Mouse (Mus musculus) midbrain, postnatal 0 days (tissue): ENCODE results near the gene Ntrk3. TPM values are rescaled to one million over a fixed set of nuclear protein-coding genes. Genes with fewer than 3 reads are reported as not detected.

Source experiments
- ATAC-seq: fragments of 200-750 bp; cut with Nextera tagmentation; 2 replicates; pipeline ENCODE4 v1.8.0; 2017; ENCODE audit warnings: moderate number of reproducible peaks, mild to moderate bottlenecking, moderate TSS enrichment, moderate library complexity; ENCODE audit not compliant: low FRiP score
- DNase-seq: peaks from one replicate; pipeline ENCODE4 v3.0.0-alpha.2; 2015; ENCODE audit warnings: low spot score
- H3K27ac ChIP-seq: fragments of 300-500 bp; sonication (generic); 2 replicates; pipeline ENCODE4 v1.5.1; 2014; ENCODE audit warnings: low read depth, mild to moderate bottlenecking, low read length, mixed read lengths
- H3K27me3 ChIP-seq: fragments of 300-500 bp; sonication (generic); 2 replicates; pipeline ENCODE4 v1.6.1; 2014; ENCODE audit warnings: low read length, control low read depth, mixed read lengths; ENCODE audit not compliant: insufficient read depth
- H3K36me3 ChIP-seq: fragments of 300-500 bp; sonication (generic); 2 replicates; pipeline ENCODE4 v1.6.1; 2014; ENCODE audit warnings: low read length, control low read depth, mixed read lengths; ENCODE audit not compliant: insufficient read depth
- H3K4me1 ChIP-seq: fragments of 300-500 bp; sonication (generic); 2 replicates; pipeline ENCODE4 v1.6.1; 2014; ENCODE audit warnings: mild to moderate bottlenecking, control low read depth, antibody characterized with exemption, low read length, mixed read lengths; ENCODE audit not compliant: insufficient read depth
- H3K4me2 ChIP-seq: fragments of 300-500 bp; sonication (generic); 2 replicates; pipeline ENCODE4 v1.6.1; 2014; ENCODE audit warnings: low read depth, mild to moderate bottlenecking, low read length, mixed read lengths; ENCODE audit not compliant: poor library complexity, severe bottlenecking
- H3K4me3 ChIP-seq: fragments of 300-500 bp; sonication (generic); 2 replicates; pipeline ENCODE4 v1.5.1; 2014; ENCODE audit warnings: low read depth, mild to moderate bottlenecking, low read length, moderate library complexity
- H3K9ac ChIP-seq: fragments of 300-500 bp; sonication (generic); replicated peaks from 2 replicates; pipeline ENCODE4 v1.6.1; 2014; ENCODE audit warnings: mild to moderate bottlenecking, low read length, moderate library complexity, mixed read lengths; ENCODE audit not compliant: poor library complexity, severe bottlenecking
- H3K9me3 ChIP-seq: fragments of 300-500 bp; sonication (generic); 2 replicates; pipeline ENCODE4 v1.6.1; 2016; ENCODE audit warnings: low read length, control low read depth
- CTCF ChIP-seq: IDR thresholded peaks from 2 replicates; pipeline ENCODE4 v1.5.1; 2016; ENCODE audit warnings: antibody characterized with exemption, mild to moderate bottlenecking
- WGBS: fragments of 180-500 bp; shearing (Covaris S2); extraction: QIAGEN DNeasy Blood & Tissue Kit; methylation state at CpG from one replicate; pipeline ENCODE4 v1.1.7; 2014; 5-methylcytosine and 5-hydroxymethylcytosine counted together
- polyA plus RNA-seq: library from polyadenylated mRNA; unstranded; fragments of >200 nt; fragmentation: Nextera tagmentation; extraction: Ambion mirVana; gene quantifications from 2 replicates; pipeline ENCODE4 v1.2.1, GENCODE M21; 2015
- total RNA-seq: library from RNA; depleted of rRNA; stranded (reverse); fragments of >200 nt; gene quantifications from 2 replicates; pipeline ENCODE4 v1.2.3, GENCODE M21; 2014

The Ntrk3 gene
- total and polyA plus RNA-seq, 2 experiments from 2014 or later: 26.0 to 101 TPM

- no peaks in the 10 kb centered on the region for H3K36me3 ChIP-seq
- 85% methylated on average over 7 of the region's 7 CpGs for WGBS
- DNase-seq (no peak), ATAC-seq (no peak)
- no peak overlapping the region for H3K27ac ChIP-seq
- no peak overlapping the region for H3K9ac ChIP-seq
- H3K4me2 ChIP-seq: no peak overlapping the region
- H3K9me3 ChIP-seq: no peaks in the 10 kb centered on the region
- no peaks in the 10 kb centered on the region for H3K4me1 ChIP-seq
- H3K27me3 ChIP-seq: no peaks in the 10 kb centered on the region
- no peak overlapping the region for H3K4me3 ChIP-seq
- no peak for TF ChIP-seq CTCF
These were observed 30.1 kb downstream of the Ntrk3 start for GRCm38 (mm10) chr7:78707708-78708107.

- no peak for DNase-seq
- no peaks in the 10 kb centered on the region for H3K36me3 ChIP-seq
- ATAC-seq: no peak
- no peaks in the 10 kb centered on the region for H3K9me3 ChIP-seq
- no peaks in the 10 kb centered on the region for H3K27me3 ChIP-seq
- no peak overlapping the region for H3K27ac ChIP-seq
- H3K4me1 ChIP-seq: no peaks in the 10 kb centered on the region
- H3K4me2 ChIP-seq: no peak overlapping the region
- 77% methylated on average over 3 of the region's 3 CpGs for WGBS
- TF ChIP-seq CTCF: no peak
- no peak overlapping the region for H3K9ac ChIP-seq
- H3K4me3 ChIP-seq: no peak overlapping the region
These were observed 30.7 kb downstream of the Ntrk3 start for GRCm38 (mm10) chr7:78707122-78707521.

- Histone ChIP-seq H3K9me3 (no peaks in the 10 kb centered on the region), H3K36me3 (no peaks in the 10 kb centered on the region), H3K4me3 (no peak overlapping the region), H3K4me1 (no peaks in the 10 kb centered on the region), H3K27me3 (no peaks in the 10 kb centered on the region), H3K9ac (no peak overlapping the region), H3K4me2 (no peak overlapping the region), H3K27ac (no peak overlapping the region)
- ATAC-seq (no peak), DNase-seq (no peak)
- 58% methylated on average over 6 of the region's 6 CpGs for WGBS
- no peak for TF ChIP-seq CTCF
These were observed 35.1 kb downstream of the Ntrk3 start for GRCm38 (mm10) chr7:78702676-78703075.

- H3K9me3 ChIP-seq: no peaks in the 10 kb centered on the region
- no peaks in the 10 kb centered on the region for H3K27me3 ChIP-seq
- no peak overlapping the region for H3K4me2 ChIP-seq
- no peaks in the 10 kb centered on the region for H3K36me3 ChIP-seq
- H3K27ac ChIP-seq: no peak overlapping the region
- ATAC-seq (no peak), DNase-seq (no peak)
- H3K4me3 ChIP-seq: no peak overlapping the region
- no peaks in the 10 kb centered on the region for H3K4me1 ChIP-seq
- TF ChIP-seq CTCF: no peak
- no peak overlapping the region for H3K9ac ChIP-seq
- 83% methylated on average over 3 of the region's 3 CpGs for WGBS
These were observed 42.6 kb downstream of the Ntrk3 start for GRCm38 (mm10) chr7:78695200-78695599.

GRCm38 (mm10) chr7:78693148-78693547 is 44.7 kb downstream of the Ntrk3 start:
- Histone ChIP-seq H3K4me2 (no peak overlapping the region), H3K9ac (no peak overlapping the region), H3K9me3 (no peaks in the 10 kb centered on the region), H3K36me3 (no peaks in the 10 kb centered on the region), H3K27me3 (no peaks in the 10 kb centered on the region), H3K4me1 (no peaks in the 10 kb centered on the region), H3K27ac (no peak overlapping the region), H3K4me3 (no peak overlapping the region)
- TF ChIP-seq CTCF: no peak
- DNase-seq (no peak), ATAC-seq (no peak)
- 55% methylated on average over 1 of the region's 1 CpGs for WGBS

- no peak for ATAC-seq
- no peak for DNase-seq
- no peak overlapping the region for H3K4me3 ChIP-seq
- no peak overlapping the region for H3K27ac ChIP-seq
- TF ChIP-seq CTCF: no peak
- 66% methylated on average over 3 of the region's 3 CpGs for WGBS
- H3K9me3 ChIP-seq: no peaks in the 10 kb centered on the region
- no peak overlapping the region for H3K4me2 ChIP-seq
- H3K9ac ChIP-seq: no peak overlapping the region
- no peaks in the 10 kb centered on the region for H3K36me3 ChIP-seq
- H3K27me3 ChIP-seq: no peaks in the 10 kb centered on the region
- no peaks in the 10 kb centered on the region for H3K4me1 ChIP-seq
These were observed 46.9 kb downstream of the Ntrk3 start for GRCm38 (mm10) chr7:78690956-78691355.
